Mouse (Mus musculus): ENCODE measurements around the gene Arsa. TPM values are rescaled to one million over a fixed set of nuclear protein-coding genes. Genes with fewer than 3 reads are reported as not detected.

Arsa gene
- polyA plus RNA-seq, 1 experiment, result not detected

DNA sequence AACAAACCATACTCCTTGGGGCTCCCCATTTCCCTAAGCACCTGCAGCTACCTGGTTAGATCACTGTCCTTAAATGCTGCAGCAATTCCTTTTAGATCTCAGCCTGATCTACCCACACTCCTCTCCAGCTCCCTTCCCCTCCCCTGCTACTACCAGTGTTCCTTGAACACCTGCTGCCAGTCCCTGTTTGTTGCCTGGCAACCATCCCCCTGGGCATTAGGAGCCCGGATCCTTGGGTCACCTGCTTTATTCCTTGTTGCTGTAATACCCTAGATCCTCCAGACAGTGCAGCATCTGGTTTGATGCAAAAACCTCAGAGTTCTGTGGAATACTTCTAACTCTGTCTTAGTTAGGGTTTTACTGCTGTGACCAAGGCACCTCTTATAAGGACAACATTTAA lies 12.2 kb downstream of the Arsa start:
- WGBS, result 6% methylated on average over 1 of the region's 1 CpGs
- TF ChIP-seq CTCF (IDR thresholded peaks at IDR 0.05; ENCODE audit: insufficient read depth, low read depth, low read length) (no peak), POLR2A (IDR thresholded peaks at IDR 0.05; ENCODE audit: insufficient read depth, low read depth, low read length) (no peak)
- Histone ChIP-seq H3K4me3 (ENCODE audit: insufficient read depth, low read depth, low read length) (no peak overlapping the region), H3K4me1 (ENCODE audit: control insufficient read depth, insufficient read depth, low read length) (no peaks in the 10 kb centered on the region; the same call in 1 of the 2 replicates), H3K27ac (ENCODE audit: insufficient read depth, low read depth, low read length) (no peak overlapping the region)

DNA sequence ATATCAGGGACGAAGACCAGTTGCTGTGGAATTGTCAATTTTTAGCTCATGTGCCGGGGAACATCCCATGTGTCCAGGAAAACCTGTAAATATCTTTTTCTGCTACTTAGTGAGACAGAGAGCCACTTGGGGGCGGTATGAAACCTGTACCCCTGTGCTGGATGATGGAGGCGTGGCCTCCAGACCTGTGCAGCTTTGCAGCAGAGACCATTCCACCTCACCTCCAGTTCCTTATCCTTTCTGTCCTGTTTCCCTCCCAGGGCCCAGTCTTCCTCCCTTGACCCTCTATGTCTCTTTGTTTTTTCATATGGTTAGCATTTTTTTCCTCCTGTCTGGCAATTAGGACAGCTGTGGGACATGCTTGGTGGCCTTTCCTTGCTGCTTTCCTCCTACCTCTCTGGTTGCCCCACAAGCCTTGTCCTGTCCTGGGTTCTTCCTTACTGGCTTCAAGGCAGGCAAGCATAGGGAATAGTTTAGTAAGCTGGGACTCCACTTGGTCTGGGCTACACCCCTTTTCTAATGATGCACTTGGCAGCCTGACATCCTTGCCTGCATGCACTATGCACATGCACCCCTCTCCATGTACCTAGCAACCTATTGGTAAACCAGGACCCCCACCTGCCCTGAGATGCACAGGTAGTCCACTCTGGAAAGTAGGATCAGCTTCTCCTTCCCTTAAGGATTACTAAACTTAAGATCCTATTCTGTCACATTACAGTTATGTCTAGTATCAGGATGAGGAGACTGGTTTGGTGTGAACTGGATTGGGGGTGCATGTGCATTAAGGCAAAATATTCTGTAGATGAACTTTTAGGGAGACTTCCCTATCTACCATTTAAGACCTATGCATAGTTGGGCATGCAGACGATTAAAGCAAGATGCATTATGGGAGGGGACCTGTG lies 13.6 kb downstream of the Arsa start:
- 66% methylated on average over 5 of the region's 5 CpGs for WGBS
- peaks cover 10% of the 10 kb centered on the region for H3K4me1 ChIP-seq (ENCODE audit: control insufficient read depth, insufficient read depth, low read length)
- H3K4me3 ChIP-seq (ENCODE audit: insufficient read depth, low read depth, low read length), result no peak overlapping the region
- H3K27ac ChIP-seq (ENCODE audit: insufficient read depth, low read depth, low read length), result no peak overlapping the region
- no peak for TF ChIP-seq CTCF (IDR thresholded peaks at IDR 0.05; ENCODE audit: insufficient read depth, low read depth, low read length)
- TF ChIP-seq POLR2A (IDR thresholded peaks at IDR 0.05; ENCODE audit: insufficient read depth, low read depth, low read length), result no peak

DNA sequence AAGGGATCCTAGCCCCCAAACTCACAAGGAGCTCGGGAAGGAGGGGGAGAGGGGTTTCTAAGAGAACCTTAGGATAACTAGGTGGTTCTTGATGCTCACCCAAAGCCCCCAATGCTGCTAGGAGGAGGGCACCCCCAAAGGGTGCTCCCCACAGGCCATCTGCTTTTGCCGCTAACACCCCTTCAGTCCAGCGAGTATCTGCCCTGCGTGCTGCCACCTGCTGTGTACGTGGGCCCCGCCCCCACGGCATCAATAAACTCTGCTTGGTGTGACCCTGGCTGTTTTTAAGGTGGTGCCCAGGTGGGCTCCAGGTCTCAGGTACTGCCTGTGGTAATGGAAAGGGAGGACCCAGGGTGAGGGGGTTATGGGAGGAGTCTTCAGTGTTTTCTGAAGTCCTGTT lies 15.0 kb downstream of the Arsa start:
- TF ChIP-seq POLR2A (IDR thresholded peaks at IDR 0.05; ENCODE audit: insufficient read depth, low read depth, low read length), result no peak
- TF ChIP-seq CTCF (IDR thresholded peaks at IDR 0.05; ENCODE audit: insufficient read depth, low read depth, low read length), result no peak

DNA sequence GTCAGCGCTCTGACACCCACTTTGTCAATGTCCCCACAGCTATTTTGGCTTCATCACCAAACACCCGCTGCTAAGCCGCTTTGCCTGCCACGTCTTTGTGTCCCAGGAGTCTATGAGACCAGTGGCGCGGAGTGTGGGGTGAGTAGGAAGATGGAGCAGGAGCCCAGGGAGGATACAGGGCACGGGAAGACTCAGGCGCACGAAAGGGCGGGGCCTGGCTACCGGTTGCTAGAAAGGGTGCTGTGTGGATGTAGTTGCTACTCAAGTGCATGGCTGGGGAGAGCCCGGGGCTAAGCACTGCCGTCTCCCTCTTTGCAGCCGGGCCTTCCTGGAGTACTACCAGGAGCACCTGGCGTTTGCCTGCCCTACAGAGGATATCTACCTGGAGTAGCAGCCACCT lies 15.9 kb downstream of the Arsa start:
- no peak overlapping the region for H3K27ac ChIP-seq (ENCODE audit: insufficient read depth, low read depth, low read length)
- H3K4me3 ChIP-seq (ENCODE audit: insufficient read depth, low read depth, low read length), result no peak overlapping the region
- peaks cover 28% of the 10 kb centered on the region for H3K4me1 ChIP-seq (ENCODE audit: control insufficient read depth, insufficient read depth, low read length)
- no peak for TF ChIP-seq CTCF (IDR thresholded peaks at IDR 0.05; ENCODE audit: insufficient read depth, low read depth, low read length)
- TF ChIP-seq POLR2A (IDR thresholded peaks at IDR 0.05; ENCODE audit: insufficient read depth, low read depth, low read length), result no peak
- WGBS, result 79% methylated on average over 15 of the region's 15 CpGs

More for the DNA sequence above, 15.0 kb downstream of the Arsa start:
- Histone ChIP-seq H3K27ac (ENCODE audit: insufficient read depth, low read depth, low read length) (no peak overlapping the region), H3K4me3 (ENCODE audit: insufficient read depth, low read depth, low read length) (no peak overlapping the region), H3K4me1 (ENCODE audit: control insufficient read depth, insufficient read depth, low read length) (peaks cover 21% of the 10 kb centered on the region)
- 87% methylated on average over 7 of the region's 7 CpGs for WGBS

DNA sequence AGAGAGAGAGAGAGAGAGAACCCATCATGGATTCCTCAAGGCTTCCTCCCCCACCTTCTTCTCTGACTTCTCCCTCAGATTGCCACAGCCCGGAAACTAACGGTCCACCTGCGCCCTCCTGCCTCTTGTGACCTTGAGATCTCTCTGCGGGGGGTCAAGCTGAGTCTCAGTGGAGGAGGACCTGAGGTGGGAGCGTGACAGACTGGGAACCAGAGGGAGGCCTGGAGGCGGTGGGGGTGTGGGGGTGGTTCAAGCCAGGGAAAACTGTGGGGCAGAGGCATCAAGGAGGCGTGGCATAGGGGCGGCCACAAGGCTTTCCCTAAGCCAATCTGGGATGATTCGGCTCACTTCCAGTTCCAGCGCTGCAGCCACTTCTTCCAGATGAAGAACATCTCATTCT lies 16.9 kb downstream of the Arsa start:
- Histone ChIP-seq H3K4me1 (ENCODE audit: control insufficient read depth, insufficient read depth, low read length) (peaks cover 33% of the 10 kb centered on the region), H3K4me3 (ENCODE audit: insufficient read depth, low read depth, low read length) (no peak overlapping the region), H3K27ac (ENCODE audit: insufficient read depth, low read depth, low read length) (no peak overlapping the region)
- TF ChIP-seq POLR2A (IDR thresholded peaks at IDR 0.05; ENCODE audit: insufficient read depth, low read depth, low read length) (no peak), CTCF (IDR thresholded peaks at IDR 0.05; ENCODE audit: insufficient read depth, low read depth, low read length) (no peak)
- 74% methylated on average over 9 of the region's 10 CpGs for WGBS

DNA sequence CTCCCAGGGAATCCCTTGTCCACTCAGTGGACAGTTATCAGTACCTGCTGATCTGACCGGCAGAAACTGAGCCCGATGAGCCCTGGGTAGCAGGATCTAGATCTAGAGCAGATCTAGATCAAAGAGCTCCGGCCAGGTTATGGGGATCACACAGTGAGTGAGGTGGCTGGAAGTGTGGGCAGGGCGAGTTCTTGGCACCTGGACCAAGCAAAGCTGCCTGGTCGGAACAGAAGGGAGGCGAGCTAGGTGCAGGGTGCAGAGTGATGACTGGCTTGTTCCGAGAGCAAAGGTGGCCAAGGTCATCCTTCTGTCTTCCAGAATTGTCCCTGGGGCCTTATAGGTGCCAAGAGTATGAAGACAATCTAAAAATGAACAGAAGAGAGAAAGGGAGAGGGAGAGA lies 17.4 kb downstream of the Arsa start:
- peaks cover 37% of the 10 kb centered on the region for H3K4me1 ChIP-seq (ENCODE audit: control insufficient read depth, insufficient read depth, low read length)
- no peak for TF ChIP-seq POLR2A (IDR thresholded peaks at IDR 0.05; ENCODE audit: insufficient read depth, low read depth, low read length)
- TF ChIP-seq CTCF (IDR thresholded peaks at IDR 0.05; ENCODE audit: insufficient read depth, low read depth, low read length), result no peak
- H3K4me3 ChIP-seq (ENCODE audit: insufficient read depth, low read depth, low read length), result no peak overlapping the region
- 87% methylated on average over 7 of the region's 7 CpGs for WGBS
- no peak overlapping the region for H3K27ac ChIP-seq (ENCODE audit: insufficient read depth, low read depth, low read length)

DNA sequence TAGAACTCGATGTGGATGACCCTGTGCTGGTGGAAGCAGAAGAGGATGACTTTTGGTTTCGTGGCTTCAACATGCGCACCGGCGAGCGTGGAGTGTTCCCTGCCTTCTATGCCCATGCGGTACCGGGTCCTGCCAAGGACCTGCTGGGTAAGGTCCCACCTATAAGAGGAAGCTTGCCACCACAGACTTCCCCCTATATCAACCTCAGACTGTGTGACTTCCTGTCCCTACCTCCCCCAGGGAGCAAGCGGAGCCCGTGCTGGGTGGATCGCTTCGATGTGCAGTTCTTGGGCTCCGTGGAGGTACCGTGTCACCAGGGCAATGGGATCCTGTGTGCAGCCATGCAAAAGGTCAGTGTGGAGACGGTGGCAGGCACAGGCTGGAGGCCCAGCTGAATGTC lies 18.3 kb downstream of the Arsa start:
- no peak overlapping the region for H3K27ac ChIP-seq (ENCODE audit: insufficient read depth, low read depth, low read length)
- TF ChIP-seq CTCF (IDR thresholded peaks at IDR 0.05; ENCODE audit: insufficient read depth, low read depth, low read length), result no peak
- TF ChIP-seq POLR2A (IDR thresholded peaks at IDR 0.05; ENCODE audit: insufficient read depth, low read depth, low read length), result no peak
- no peak overlapping the region for H3K4me3 ChIP-seq (ENCODE audit: insufficient read depth, low read depth, low read length)
- H3K4me1 ChIP-seq (ENCODE audit: control insufficient read depth, insufficient read depth, low read length), result peaks cover 38% of the 10 kb centered on the region
- WGBS, result 87% methylated on average over 15 of the region's 15 CpGs

DNA sequence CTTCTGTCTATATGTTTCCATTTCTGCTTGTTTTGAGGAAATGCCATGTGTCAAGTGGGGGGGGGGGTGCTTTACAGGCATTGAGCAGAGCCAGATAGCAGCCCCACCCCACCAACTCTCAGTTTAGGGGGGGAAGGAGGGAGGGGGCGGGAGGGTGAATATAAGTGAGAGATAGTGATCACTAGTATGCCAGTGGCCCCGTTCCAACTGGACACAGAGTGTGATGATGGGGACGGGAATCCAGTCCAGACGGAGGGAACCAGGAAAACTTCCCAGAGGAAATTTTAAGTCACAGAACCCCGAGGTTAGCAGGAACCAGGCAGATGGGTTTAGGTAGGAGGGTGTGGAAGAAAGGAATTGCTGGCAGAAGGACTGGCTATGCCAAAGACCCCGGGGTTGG lies 21.6 kb downstream of the Arsa start:
- WGBS, result 58% methylated on average over 6 of the region's 6 CpGs
- Histone ChIP-seq H3K4me3 (ENCODE audit: insufficient read depth, low read depth, low read length) (peak overlapping the region; percentile 91; the same call in 1 of the 2 replicates), H3K27ac (ENCODE audit: insufficient read depth, low read depth, low read length) (no peak overlapping the region), H3K4me1 (ENCODE audit: control insufficient read depth, insufficient read depth, low read length) (peaks cover 42% of the 10 kb centered on the region)
- TF ChIP-seq POLR2A (IDR thresholded peaks at IDR 0.05; ENCODE audit: insufficient read depth, low read depth, low read length), result no peak
- TF ChIP-seq CTCF (IDR thresholded peaks at IDR 0.05; ENCODE audit: insufficient read depth, low read depth, low read length), result no peak

DNA sequence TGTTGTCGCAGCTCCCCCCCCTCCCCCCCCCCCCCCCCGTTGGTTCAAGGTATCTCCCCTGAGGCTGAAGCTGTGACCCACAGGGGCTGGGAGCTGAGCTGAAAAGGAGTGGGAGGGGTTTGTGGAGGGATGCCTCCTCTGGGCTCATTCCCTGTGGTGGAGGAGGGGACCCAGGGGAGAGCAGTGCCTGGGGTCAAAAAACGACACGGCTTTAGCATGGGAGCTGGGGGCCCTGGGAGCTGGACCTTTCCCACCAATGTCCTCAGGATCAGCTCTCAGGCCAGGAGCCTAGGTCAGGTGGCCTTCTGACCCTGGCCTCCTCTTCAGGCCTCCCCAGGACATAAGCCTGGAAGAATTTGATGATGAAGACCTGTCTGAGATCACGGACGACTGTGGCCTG lies 22.4 kb downstream of the Arsa start:
- WGBS, result 18% methylated on average over 4 of the region's 6 CpGs

More for the DNA sequence above, 22.4 kb downstream of the Arsa start:
- peak overlapping the region; percentile 91 for H3K4me3 ChIP-seq (ENCODE audit: insufficient read depth, low read depth, low read length)
- no peak for TF ChIP-seq CTCF (IDR thresholded peaks at IDR 0.05; ENCODE audit: insufficient read depth, low read depth, low read length)
- no peak for TF ChIP-seq POLR2A (IDR thresholded peaks at IDR 0.05; ENCODE audit: insufficient read depth, low read depth, low read length)
- no peak overlapping the region for H3K27ac ChIP-seq (ENCODE audit: insufficient read depth, low read depth, low read length)
- H3K4me1 ChIP-seq (ENCODE audit: control insufficient read depth, insufficient read depth, low read length), result peaks cover 41% of the 10 kb centered on the region

All from olfactory bulb, adult 2 months (tissue).